9 mouse cellular contexts compared by ENCODE assay signal in genomic region chr5:140506096-140506794, GRCm38 (mm10). TPM values are rescaled to one million over a fixed set of nuclear protein-coding genes. Genes with fewer than 3 reads are reported as not detected.
DNase-seq lines count a peak whose midpoint lies in the region; ATAC-seq lines count a peak whose summit lies in the region.
"Had no signal": no experiment of that assay in that cellular context is flagged by ENCODE, and none has a peak within 500 bp of the region (broad histone marks: within the 10 kb centered on the region; RNA-seq: fewer than 3 reads in every experiment).

No protein-coding gene starts in this region.

- H3K4me2 ChIP-seq in forebrain, embryonic 13.5 days, result peak overlapping the region; percentile 68
- peak overlapping the region; percentile 95 for H3K4me2 ChIP-seq in limb, embryonic 13.5 days (replicated peaks)

- 46% methylated on average over 22 of the region's 22 CpGs for WGBS in forebrain, embryonic 13.5 days
- 32% methylated on average over 22 of the region's 22 CpGs for WGBS in limb, embryonic 13.5 days

- H3K9ac ChIP-seq in forebrain, embryonic 13.5 days, result peak overlapping the region; percentile 78
- H3K9ac ChIP-seq in limb, embryonic 13.5 days, result peak overlapping the region; percentile 86

- no peak overlapping the region for H3K27ac ChIP-seq in forebrain, embryonic 13.5 days
- H3K27ac ChIP-seq in limb, embryonic 13.5 days, result peak overlapping the region; percentile 58

- H3K4me3 ChIP-seq in forebrain, embryonic 13.5 days, result peak overlapping the region; percentile 51
- peak overlapping the region; percentile 68 for H3K4me3 ChIP-seq in limb, embryonic 13.5 days

- peaks cover 4% of the 10 kb centered on the region; the same call in 1 of the 2 replicates for H3K27me3 ChIP-seq in forebrain, embryonic 13.5 days
- no peaks in the 10 kb centered on the region for H3K27me3 ChIP-seq in limb, embryonic 13.5 days

- H3K36me3 ChIP-seq in forebrain, embryonic 13.5 days (ENCODE audit: poor library complexity, severe bottlenecking), result no peaks in the 10 kb centered on the region
- no peaks in the 10 kb centered on the region for H3K36me3 ChIP-seq in limb, embryonic 13.5 days

- peak; percentile 41 for DNase-seq in kidney, postnatal 10 days
- no peak for DNase-seq in kidney, postnatal 14 days
- DNase-seq in NIH3T3 (ENCODE audit: low read depth), result peak; percentile 38
- peak; percentile 52 for DNase-seq in naive thymus-derived CD4-positive, alpha-beta T cell, adult 2 months (ENCODE audit: low read depth)
- DNase-seq in layer of hippocampus, postnatal 36 days, result no peak

- H3K9me3 ChIP-seq in forebrain, embryonic 13.5 days (replicated peaks), result no peaks in the 10 kb centered on the region
- H3K9me3 ChIP-seq in limb, embryonic 13.5 days, result no peaks in the 10 kb centered on the region

- H3K4me1 ChIP-seq in forebrain, embryonic 13.5 days, result peaks cover 68% of the 10 kb centered on the region
- peaks cover 69% of the 10 kb centered on the region for H3K4me1 ChIP-seq in limb, embryonic 13.5 days

- peak; percentile 16 for ATAC-seq in forebrain, embryonic 13.5 days
- ATAC-seq in limb, embryonic 13.5 days (ENCODE audit: low FRiP score, low read depth), result 0 out of 2 replicates have a peak, but pooled peaks have one; percentile 3
- ATAC-seq in inflammation-experienced regulatory T-cells, adult 6 months, result no peak

RNA-seq across cellular contexts. Expression of gene Chst12, which starts 0.9 kb away (rescaled TPM):
- polyA plus RNA-seq in forebrain, embryonic 13.5 days (2015; fragmentation: Nextera tagmentation; extraction: Ambion mirVana), result 8.8 and 11.1 TPM in 2 replicates
- 20.4 and 21.2 TPM in 2 replicates for polyA plus RNA-seq in limb, embryonic 13.5 days (2015; fragmentation: Nextera tagmentation; extraction: Ambion mirVana)
- polyA plus RNA-seq in inflammation-experienced regulatory T-cells, adult 6 months (2017; shearing (Covaris generic)), result 10 to 100 TPM; 25.6 to 35.2 (median 33.2) TPM
- total RNA-seq in layer of hippocampus, postnatal 36 days (2021), result 10 to 100 TPM; 18.9 to 19.2 TPM

RNA-seq across cellular contexts. Expression of gene Grifin, which starts 58.6 kb away (rescaled TPM):
- 0.49 TPM in 1 of 2 replicates, not detected in the other for polyA plus RNA-seq in forebrain, embryonic 13.5 days (2015; fragmentation: Nextera tagmentation; extraction: Ambion mirVana)
- not detected in 2 replicates for polyA plus RNA-seq in limb, embryonic 13.5 days (2015; fragmentation: Nextera tagmentation; extraction: Ambion mirVana)
- polyA plus RNA-seq in inflammation-experienced regulatory T-cells, adult 6 months (2017; shearing (Covaris generic)), result 1 to 10 TPM; 1.2 to 5.5 (median 1.9) TPM
- under 1 TPM in 1 of 2 experiments, not detected in 1; 0.62 TPM for total RNA-seq in layer of hippocampus, postnatal 36 days (2021)
- total RNA-seq: common myeloid progenitor, adult 5-6 weeks had no signal

Comparison
In these comparisons a context has a peak if more than half of its experiments do, and no peak if none do; other contexts are left out.
1. DNase-seq: peak in kidney, postnatal 10 days (single experiment), NIH3T3 (single experiment) and naive thymus-derived CD4-positive, alpha-beta T cell, adult 2 months (single experiment); none in kidney, postnatal 14 days (single experiment) and layer of hippocampus, postnatal 36 days (0 of 2).